Mouse (Mus musculus) midbrain, embryonic 14.5 days (tissue): ENCODE measurements around the gene Olfr1412. TPM values are rescaled to one million over a fixed set of nuclear protein-coding genes. Genes with fewer than 3 reads are reported as not detected.

Experiments
- polyA plus RNA-seq: library from polyadenylated mRNA; unstranded; fragments of >200 nt; fragmentation: Nextera tagmentation; extraction: Ambion mirVana; gene quantifications from 2 replicates; pipeline ENCODE4 v1.2.1, GENCODE M21; 2014

Gene Olfr1412
- polyA plus RNA-seq, 1 experiment from 2014 or later: not detected

Other genes starting within 250 kb of the Olfr1412 start
- gene Ndufa10, start 111.9 kb upstream of the Olfr1412 start, polyA plus RNA-seq: 286 and 304 TPM in 2 replicates
- not detected in 2 replicates for gene Olfr1416, start 100.7 kb upstream of the Olfr1412 start, polyA plus RNA-seq
- gene Olfr1415, start 89.7 kb upstream of the Olfr1412 start, polyA plus RNA-seq: not detected in 2 replicates
- not detected in 2 replicates for gene Olfr1414, start 67.1 kb upstream of the Olfr1412 start, polyA plus RNA-seq
- not detected in 2 replicates for gene Olfr1413, start 14.5 kb upstream of the Olfr1412 start, polyA plus RNA-seq
- gene Olfr1411, start 8.6 kb downstream of the Olfr1412 start, polyA plus RNA-seq: not detected in 2 replicates
- gene Olfr1410, start 20.0 kb downstream of the Olfr1412 start, polyA plus RNA-seq: not detected in 2 replicates
- gene Olfr12, start 32.0 kb downstream of the Olfr1412 start, polyA plus RNA-seq: not detected in 2 replicates
- 536 and 755 TPM in 2 replicates for gene Cops9, start 56.2 kb downstream of the Olfr1412 start, polyA plus RNA-seq
- 0.21 and 0.46 TPM in 2 replicates for gene Otos, start 63.1 kb downstream of the Olfr1412 start, polyA plus RNA-seq
- gene Gpc1, start 245.9 kb downstream of the Olfr1412 start, polyA plus RNA-seq: 64.8 and 65.7 TPM in 2 replicates